Mouse (Mus musculus): Measurements from ENCODE around the gene Slc10a7. TPM values are rescaled to one million over a fixed set of nuclear protein-coding genes. Genes with fewer than 3 reads are reported as not detected.

The Slc10a7 gene
- total and polyA plus RNA-seq, 3 experiments = 13.7 to 27.3 TPM; not detected in 1

DNA sequence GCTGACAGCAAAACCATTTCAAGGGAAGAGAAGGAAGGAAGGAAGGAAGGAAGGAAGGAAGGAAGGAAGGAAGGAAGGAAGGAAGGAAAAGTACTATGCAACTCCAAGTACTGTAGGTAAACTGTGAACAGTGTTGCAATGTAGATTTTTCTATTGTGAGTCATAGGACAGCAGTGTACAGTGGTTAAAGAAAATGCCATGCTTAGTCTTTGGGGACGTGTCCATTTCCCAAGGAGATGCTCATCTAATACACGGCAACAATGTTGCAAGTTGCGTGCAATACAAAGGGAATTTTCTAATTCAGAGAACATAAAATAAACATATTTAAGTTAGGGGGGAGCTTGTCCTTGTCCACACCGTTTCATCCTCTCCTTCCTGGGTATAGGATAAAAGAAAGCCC lies 215.7 kb downstream of the Slc10a7 start:
- no peak for DNase-seq (ENCODE audit: low read depth, low spot score)
- Histone ChIP-seq H3K36me3 (ENCODE audit: control insufficient read depth in 1 of 2, insufficient read depth in 2 of 2, low read length in 2 of 2) (no peaks in the 10 kb centered on the region; a peak in 2 of 4 replicates), H3K4me3 (ENCODE audit: control insufficient read depth in 1 of 2, insufficient read depth in 1 of 2, low read depth in 2 of 2, low read length in 2 of 2) (no peak overlapping the region), H3K9ac (ENCODE audit: control insufficient read depth, low read depth, low read length, poor library complexity, severe bottlenecking) (no peak overlapping the region), H3K4me1 (ENCODE audit: control insufficient read depth in 1 of 2, insufficient read depth in 2 of 2, low read length in 2 of 2) (no peaks in the 10 kb centered on the region), H3K27me3 (ENCODE audit: control insufficient read depth in 1 of 2, insufficient read depth in 2 of 2, low read length in 2 of 2) (no peaks in the 10 kb centered on the region), H3K79me2 (ENCODE audit: control insufficient read depth, insufficient read depth, low read length, poor library complexity) (no peaks in the 10 kb centered on the region), H3K9me3 (replicated peaks; ENCODE audit: insufficient read depth, low read length) (no peaks in the 10 kb centered on the region), H3K27ac (ENCODE audit: control insufficient read depth, low read depth, low read length) (no peak overlapping the region)
- TF ChIP-seq JUND (IDR thresholded peaks at IDR 0.05; ENCODE audit: low read depth, low read length) (no peak), KAT2A (conservative IDR thresholded peaks at IDR 0.05; ENCODE audit: low read depth, low read length) (no peak), POLR2A (IDR thresholded peaks at IDR 0.05; ENCODE audit: control insufficient read depth in 1 of 2, insufficient read depth in 1 of 2, low read depth in 1 of 2, low read length in 2 of 2, poor library complexity in 1 of 2) (no peak), POLR2AphosphoS5 (IDR thresholded peaks at IDR 0.05; ENCODE audit: borderline replicate concordance, low read depth, low read length) (no peak), SIN3A (IDR thresholded peaks at IDR 0.05; ENCODE audit: low read length) (no peak), ELF1 (IDR thresholded peaks at IDR 0.05; ENCODE audit: low read depth, low read length) (no peak), ZMIZ1 (IDR thresholded peaks at IDR 0.05; ENCODE audit: low read depth, low read length) (no peak), CHD2 (IDR thresholded peaks at IDR 0.05; ENCODE audit: low read length) (no peak), NELFE (IDR thresholded peaks at IDR 0.05; ENCODE audit: low read depth, low read length) (no peak), GABPA (IDR thresholded peaks at IDR 0.05; ENCODE audit: low read depth, low read length) (no peak), NRF1 (IDR thresholded peaks at IDR 0.05; ENCODE audit: insufficient read depth, low read depth, low read length, poor library complexity, severe bottlenecking) (no peak), ETS1 (IDR thresholded peaks at IDR 0.05; ENCODE audit: low read depth, low read length) (no peak), USF2 (IDR thresholded peaks at IDR 0.05; ENCODE audit: borderline replicate concordance in 1 of 2, insufficient read depth in 1 of 2, low read depth in 1 of 2, low read length in 2 of 2) (no peak), MAX (IDR thresholded peaks at IDR 0.05; ENCODE audit: low read length) (no peak), MXI1 (IDR thresholded peaks at IDR 0.05; ENCODE audit: low read depth, low read length) (no peak), ZNF384 (IDR thresholded peaks at IDR 0.05; ENCODE audit: low read depth, low read length) (no peak), UBTF (IDR thresholded peaks at IDR 0.05; ENCODE audit: borderline replicate concordance, insufficient read depth, low read depth, low read length) (no peak), TCF12 (IDR thresholded peaks at IDR 0.05; ENCODE audit: low read depth, low read length) (no peak)

DNA sequence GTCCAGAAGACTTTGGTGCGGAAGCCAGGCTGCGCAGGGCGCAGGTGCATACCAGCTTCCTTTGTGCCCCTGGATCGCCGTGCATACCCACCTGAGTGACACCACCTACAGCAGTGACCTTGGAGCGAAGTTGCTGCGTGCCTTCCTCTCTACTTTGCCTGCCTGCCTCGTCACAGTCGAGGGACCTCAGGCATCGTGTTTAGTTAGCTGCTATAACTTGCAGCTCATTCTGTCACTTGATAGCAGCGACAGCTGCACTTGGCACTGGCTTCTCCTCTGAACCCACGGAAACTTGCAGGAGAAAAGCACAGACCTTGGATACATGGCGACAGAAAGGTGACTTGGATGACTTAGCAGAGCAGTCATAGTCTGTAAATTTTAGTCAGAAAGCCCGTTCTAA lies 219.1 kb downstream of the Slc10a7 start:
- H3K9ac ChIP-seq (ENCODE audit: control insufficient read depth, low read depth, low read length, poor library complexity, severe bottlenecking) = no peak overlapping the region
- H3K27me3 ChIP-seq (ENCODE audit: control insufficient read depth in 1 of 2, insufficient read depth in 2 of 2, low read length in 2 of 2) = no peaks in the 10 kb centered on the region
- H3K4me1 ChIP-seq (ENCODE audit: control insufficient read depth in 1 of 2, insufficient read depth in 2 of 2, low read length in 2 of 2) = no peaks in the 10 kb centered on the region
- H3K27ac ChIP-seq (ENCODE audit: control insufficient read depth, low read depth, low read length) = no peak overlapping the region
- no peaks in the 10 kb centered on the region; a peak in 2 of 4 replicates for H3K36me3 ChIP-seq (ENCODE audit: control insufficient read depth in 1 of 2, insufficient read depth in 2 of 2, low read length in 2 of 2)
- TF ChIP-seq SMC3 (IDR thresholded peaks at IDR 0.05; ENCODE audit: low read depth, low read length) (no peak), CHD1 (IDR thresholded peaks at IDR 0.05; ENCODE audit: low read depth, low read length) (no peak), TAL1 (IDR thresholded peaks at IDR 0.05; ENCODE audit: low read length) (no peak), ELF1 (IDR thresholded peaks at IDR 0.05; ENCODE audit: low read depth, low read length) (no peak), ETS1 (IDR thresholded peaks at IDR 0.05; ENCODE audit: low read depth, low read length) (no peak), ZNF384 (IDR thresholded peaks at IDR 0.05; ENCODE audit: low read depth, low read length) (no peak), SIN3A (IDR thresholded peaks at IDR 0.05; ENCODE audit: low read length) (no peak), MYC (IDR thresholded peaks at IDR 0.05; ENCODE audit: low read depth, low read length) (no peak), CHD2 (IDR thresholded peaks at IDR 0.05; ENCODE audit: low read length) (no peak), ZKSCAN1 (IDR thresholded peaks at IDR 0.05; ENCODE audit: low read depth, low read length) (no peak), MAX (IDR thresholded peaks at IDR 0.05; ENCODE audit: low read length) (no peak), RAD21 (IDR thresholded peaks at IDR 0.05; ENCODE audit: low read depth, low read length) (no peak), MXI1 (IDR thresholded peaks at IDR 0.05; ENCODE audit: low read depth, low read length) (no peak), BHLHE40 (IDR thresholded peaks at IDR 0.05; ENCODE audit: borderline replicate concordance, low read depth, low read length) (no peak), POLR2A (IDR thresholded peaks at IDR 0.05; ENCODE audit: control insufficient read depth in 1 of 2, insufficient read depth in 1 of 2, low read depth in 1 of 2, low read length in 2 of 2, poor library complexity in 1 of 2) (no peak), MEF2A (IDR thresholded peaks at IDR 0.05; ENCODE audit: extremely low read depth, insufficient replicate concordance, low read depth, low read length, poor library complexity, severe bottlenecking) (no peak), ZC3H11A (IDR thresholded peaks at IDR 0.05; ENCODE audit: low read depth, low read length) (no peak), E2F4 (IDR thresholded peaks at IDR 0.05; ENCODE audit: borderline replicate concordance, low read depth, low read length) (no peak), GATA1 (IDR thresholded peaks at IDR 0.05; ENCODE audit: low read depth, low read length) (no peak), NRF1 (IDR thresholded peaks at IDR 0.05; ENCODE audit: insufficient read depth, low read depth, low read length, poor library complexity, severe bottlenecking) (no peak)
- DNase-seq (ENCODE audit: low read depth, low spot score) = no peak
- no peaks in the 10 kb centered on the region for H3K9me3 ChIP-seq (replicated peaks; ENCODE audit: insufficient read depth, low read length)
- H3K4me3 ChIP-seq (ENCODE audit: control insufficient read depth in 1 of 2, insufficient read depth in 1 of 2, low read depth in 2 of 2, low read length in 2 of 2) = no peak overlapping the region
- no peaks in the 10 kb centered on the region for H3K79me2 ChIP-seq (ENCODE audit: control insufficient read depth, insufficient read depth, low read length, poor library complexity)

All from MEL (cell line).